Mouse (Mus musculus) cerebellum, adult 9-10 months (tissue): Measurements from ENCODE around the gene St5.
A peak's percentile ranks its signal among the peaks of the same experiment; 100 is the strongest.

ENCODE experiments used
- DNase-seq: peaks from one replicate; pipeline ENCODE4 v3.0.0; 2022

The St5 gene

GRCm38 (mm10) chr7:109636086-109636792, 67.2 kb downstream of the St5 start:
- DNase-seq, result no peak

GRCm38 (mm10) chr7:109633404-109634085, 69.9 kb downstream of the St5 start:
- DNase-seq, result no peak

- DNase-seq, result no peak
Measured at GRCm38 (mm10) chr7:109631330-109631729, 72.1 kb downstream of the St5 start.

GRCm38 (mm10) chr7:109629871-109630778, 73.3 kb downstream of the St5 start:
- no peak for DNase-seq

GRCm38 (mm10) chr7:109628935-109629609, 74.3 kb downstream of the St5 start:
- DNase-seq, result no peak

GRCm38 (mm10) chr7:109627851-109628250, 75.6 kb downstream of the St5 start:
- no peak for DNase-seq

GRCm38 (mm10) chr7:109622234-109622838, 81.1 kb downstream of the St5 start:
- no peak for DNase-seq

- no peak for DNase-seq
Measured at GRCm38 (mm10) chr7:109620967-109621366, 82.4 kb downstream of the St5 start.

GRCm38 (mm10) chr7:109620288-109620687, 83.1 kb downstream of the St5 start:
- no peak for DNase-seq

- peak; percentile 67 for DNase-seq
Measured at GRCm38 (mm10) chr7:109618721-109619120, 84.7 kb downstream of the St5 start.

- DNase-seq, result peak; percentile 97
Measured at GRCm38 (mm10) chr7:109617838-109618237, 85.6 kb downstream of the St5 start.

- peak; percentile 91 for DNase-seq
Measured at GRCm38 (mm10) chr7:109616034-109616979, 87.1 kb downstream of the St5 start.

- DNase-seq, result peak; percentile 36
Measured at GRCm38 (mm10) chr7:109615601-109616000, 87.8 kb downstream of the St5 start.

- peak; percentile 43 for DNase-seq
Measured at GRCm38 (mm10) chr7:109614939-109615338, 88.5 kb downstream of the St5 start.

- DNase-seq, result peak; percentile 54
Measured at GRCm38 (mm10) chr7:109613531-109614021, 89.8 kb downstream of the St5 start.

- no peak for DNase-seq
Measured at GRCm38 (mm10) chr7:109613051-109613450, 90.4 kb downstream of the St5 start.

GRCm38 (mm10) chr7:109612531-109612930, 90.9 kb downstream of the St5 start:
- DNase-seq, result peak; percentile 29

- no peak for DNase-seq
Measured at GRCm38 (mm10) chr7:109610348-109610747, 93.1 kb downstream of the St5 start.

- no peak for DNase-seq
Measured at GRCm38 (mm10) chr7:109609565-109610345, 93.7 kb downstream of the St5 start.

- no peak for DNase-seq
Measured at GRCm38 (mm10) chr7:109608831-109609230, 94.6 kb downstream of the St5 start.
